Mouse (Mus musculus) heart, adult 2 months (tissue): ENCODE measurements around the gene Nfatc3.

Experiments used
- CTCF ChIP-seq: fragments of 200-600 bp; IDR thresholded peaks from 2 replicates; pipeline ENCODE4 v1.8.1; 2022; ENCODE audit warnings: antibody characterized with exemption, mild to moderate bottlenecking, moderate library complexity
- POLR2A ChIP-seq: fragments of 200-500 bp; IDR thresholded peaks from 2 replicates; pipeline ENCODE4 v1.6.1; 2011; ENCODE audit warnings: mild to moderate bottlenecking, low read depth, low read length, control low read depth; ENCODE audit not compliant: insufficient read depth

DNA sequence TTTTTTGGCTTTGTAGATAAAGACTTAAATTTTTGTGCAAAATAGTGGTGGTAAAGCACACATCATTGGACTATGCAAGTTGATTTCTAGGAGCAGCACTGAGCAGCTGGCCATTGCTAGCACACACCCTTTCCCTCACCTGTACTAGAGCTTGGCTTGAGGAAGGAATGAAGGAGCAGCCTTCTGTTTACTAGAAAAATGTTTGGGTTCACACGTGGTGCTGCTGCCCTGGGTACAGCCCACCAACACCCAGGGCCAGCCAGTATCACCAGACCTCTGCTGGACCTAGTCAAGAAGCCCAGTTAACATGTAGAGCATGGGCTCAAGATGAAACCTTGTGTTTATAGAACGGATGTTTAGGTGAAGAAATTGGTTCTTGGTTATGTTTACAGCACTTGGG is 71.4 kb downstream of the Nfatc3 start:
- TF ChIP-seq CTCF, result no peak
- no peak for TF ChIP-seq POLR2A
